Mouse (Mus musculus): ENCODE data around the gene Maml3. TPM values are rescaled to one million over a fixed set of nuclear protein-coding genes. Genes with fewer than 3 reads are reported as not detected.

Gene Maml3
- total and polyA plus RNA-seq, 3 experiments = 5.3 to 7.8 (median 7.8) TPM

GRCm38 (mm10) chr3:51703478-51703877, 401.4 kb downstream of the Maml3 start:
- no peak for DNase-seq

GRCm38 (mm10) chr3:51702701-51703286, 402.1 kb downstream of the Maml3 start:
- no peak for DNase-seq

- peak; percentile 12 for DNase-seq
Measured at GRCm38 (mm10) chr3:51701950-51702349, 402.9 kb downstream of the Maml3 start.

- DNase-seq = peak; percentile 75
Measured at GRCm38 (mm10) chr3:51701281-51701751, 403.6 kb downstream of the Maml3 start.

GRCm38 (mm10) chr3:51700731-51701280, 404.1 kb downstream of the Maml3 start:
- DNase-seq = peak; percentile 33

- DNase-seq = no peak
Measured at GRCm38 (mm10) chr3:51700123-51700522, 404.8 kb downstream of the Maml3 start.

GRCm38 (mm10) chr3:51697931-51698330, 406.9 kb downstream of the Maml3 start:
- DNase-seq = no peak

- no peak for DNase-seq
Measured at GRCm38 (mm10) chr3:51695713-51696112, 409.2 kb downstream of the Maml3 start.

GRCm38 (mm10) chr3:51694576-51694975, 410.3 kb downstream of the Maml3 start:
- DNase-seq = no peak

- DNase-seq = no peak
Measured at GRCm38 (mm10) chr3:51693196-51693595, 411.7 kb downstream of the Maml3 start.

GRCm38 (mm10) chr3:51688725-51689124, 416.2 kb downstream of the Maml3 start:
- no peak for DNase-seq

GRCm38 (mm10) chr3:51686791-51687190, 418.1 kb downstream of the Maml3 start:
- DNase-seq = no peak

- no peak for DNase-seq
Measured at GRCm38 (mm10) chr3:51686316-51686715, 418.6 kb downstream of the Maml3 start.

GRCm38 (mm10) chr3:51685539-51685938, 419.3 kb downstream of the Maml3 start:
- DNase-seq = no peak

- DNase-seq = peak; percentile 29
Measured at GRCm38 (mm10) chr3:51674963-51675362, 429.9 kb downstream of the Maml3 start.

- peak; percentile 72 for DNase-seq
Measured at GRCm38 (mm10) chr3:51673408-51674086, 431.3 kb downstream of the Maml3 start.

GRCm38 (mm10) chr3:51672631-51673030, 432.2 kb downstream of the Maml3 start:
- DNase-seq = no peak

GRCm38 (mm10) chr3:51671071-51671469, 433.8 kb downstream of the Maml3 start:
- DNase-seq = no peak

GRCm38 (mm10) chr3:51670414-51671070, 434.3 kb downstream of the Maml3 start:
- peak; percentile 69 for DNase-seq

GRCm38 (mm10) chr3:51668607-51669006, 436.3 kb downstream of the Maml3 start:
- no peak for DNase-seq

GRCm38 (mm10) chr3:51662557-51662956, 442.3 kb downstream of the Maml3 start:
- no peak for DNase-seq

GRCm38 (mm10) chr3:51661880-51662550, 442.9 kb downstream of the Maml3 start:
- DNase-seq = no peak

All from adrenal gland, adult 2 months (tissue).